Mouse (Mus musculus) right cerebral cortex, postnatal 25 days (tissue): ENCODE data around the gene Cyp2c54.
"Not testable (repeated sequence)": the region's sequence is repeated elsewhere in the genome, so short reads cannot be mapped to it uniquely, and the experiment has no call there.

Source experiments
- DNase-seq: peaks from one replicate; pipeline ENCODE4 v3.0.0; 2022

Gene Cyp2c54

DNA sequence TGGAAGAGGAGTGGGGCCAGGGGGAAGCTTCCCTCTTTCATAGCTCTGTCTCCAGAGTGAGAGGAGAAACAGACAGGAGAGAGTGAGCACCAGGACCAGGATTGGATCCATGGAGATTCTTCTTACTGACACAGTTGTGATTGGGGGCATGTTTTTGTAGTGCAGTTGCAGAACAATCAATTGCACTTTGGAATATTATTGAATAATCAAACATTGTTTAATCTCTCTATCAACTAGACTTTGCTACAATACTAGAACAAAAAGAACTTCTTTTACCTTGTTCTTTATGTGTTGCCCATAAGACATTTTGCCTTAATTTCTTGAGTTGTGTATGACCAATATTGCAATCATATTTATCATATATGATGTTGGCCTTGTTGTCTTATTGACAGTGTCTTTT lies at the start of gene Cyp2c54:
Gene Cyp2c54 (minus strand): TSS at position 127 of the 400 bp plus-strand sequence.
- no peak for DNase-seq

DNA sequence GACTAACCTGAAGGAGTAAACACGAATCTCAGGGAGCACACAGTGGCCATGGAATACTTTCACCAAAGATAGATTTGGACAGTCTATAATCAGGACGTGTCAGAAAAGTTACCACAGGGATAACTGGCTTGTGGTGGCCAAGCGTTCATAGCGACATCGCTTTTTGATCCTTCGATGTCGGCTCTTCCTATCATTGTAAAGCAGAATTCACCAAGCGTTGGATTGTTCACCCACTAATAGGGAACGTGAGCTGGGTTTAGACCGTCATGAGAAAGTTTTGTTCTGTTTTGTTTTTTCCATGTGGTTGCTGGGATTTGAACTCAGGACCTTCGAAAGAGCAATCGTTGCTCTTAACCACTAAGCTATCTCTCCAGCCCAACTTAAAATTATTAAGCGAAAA lies 46.0 kb upstream of the Cyp2c54 start:
- DNase-seq: not testable (repeated sequence)

DNA sequence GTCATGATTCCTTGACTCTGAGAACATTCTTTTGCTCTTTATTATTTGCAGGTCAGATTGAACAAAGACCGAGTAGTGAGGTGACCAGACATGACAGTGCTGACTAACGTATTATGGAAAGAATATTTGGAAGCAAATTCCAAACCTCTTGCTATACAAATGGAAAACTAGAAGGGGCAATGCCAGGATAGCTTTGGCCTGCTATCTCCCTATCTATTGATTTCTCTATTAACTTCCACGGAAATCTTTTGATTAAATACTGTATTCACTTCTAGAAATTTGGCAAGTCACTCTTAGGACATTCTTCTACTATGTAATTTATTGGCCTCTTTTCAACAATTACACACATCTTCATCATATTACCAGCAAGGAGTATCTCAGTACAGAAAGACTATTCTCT lies 17.5 kb upstream of the Cyp2c54 start:
- no peak for DNase-seq

DNA sequence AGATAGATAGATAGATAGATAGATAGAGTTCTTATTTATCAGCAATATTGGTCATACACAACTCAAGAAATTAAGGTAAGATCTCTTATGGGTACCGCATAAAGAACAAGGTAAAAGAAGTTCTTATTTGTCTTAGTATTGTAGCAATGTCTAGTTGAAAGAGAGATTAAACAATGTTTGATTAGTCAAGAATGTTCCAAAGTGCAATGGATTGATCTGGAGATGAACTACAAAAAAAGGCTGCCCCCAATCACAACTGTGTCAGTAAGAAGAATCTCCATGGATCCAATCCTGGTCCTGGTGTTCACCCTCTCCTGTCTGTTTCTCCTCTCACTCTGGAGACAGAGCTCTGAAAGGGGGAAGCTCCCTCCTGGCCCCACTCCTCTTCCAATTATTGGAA lies 15.8 kb upstream of the Cyp2c54 start, which contains the start of gene Cyp2c50:
Gene Cyp2c50 (plus strand): TSS at position 268 of the 400 bp plus-strand sequence.
- not testable (repeated sequence) for DNase-seq

- DNase-seq: no peak
Measured at GRCm38 (mm10) chr19:40088381-40088780, 14.8 kb upstream of the Cyp2c54 start.

DNA sequence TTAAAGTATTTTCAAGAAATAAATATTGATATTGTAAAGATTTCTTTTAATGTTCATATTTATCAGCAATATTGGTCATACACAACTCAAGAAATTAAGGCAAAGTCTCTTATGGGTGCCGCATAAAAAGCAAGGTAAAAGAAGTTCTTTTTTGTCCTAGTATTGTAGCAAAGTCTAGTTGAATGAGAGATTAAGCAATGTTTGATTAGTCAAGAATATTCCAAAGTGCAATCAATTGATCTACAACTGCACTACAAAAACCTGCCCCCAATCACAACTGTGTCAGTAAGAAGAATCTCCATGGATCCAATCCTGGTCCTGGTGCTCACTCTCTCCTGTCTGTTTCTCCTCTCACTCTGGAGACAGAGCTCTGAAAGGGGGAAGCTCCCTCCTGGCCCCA lies 81.5 kb downstream of the Cyp2c54 start, which contains the start of gene Cyp2c37:
Gene Cyp2c37 (plus strand): TSS at position 285 of the 400 bp plus-strand sequence.
- not testable (repeated sequence) for DNase-seq

GRCm38 (mm10) chr19:39989471-39989870 lies 84.2 kb downstream of the Cyp2c54 start:
- no peak for DNase-seq
